Mouse (Mus musculus) gastrocnemius, postnatal 36 days (tissue): ENCODE results near the gene Aloxe3. TPM values are rescaled to one million over a fixed set of nuclear protein-coding genes. Genes with fewer than 3 reads are reported as not detected.
A peak's percentile ranks its signal among the peaks of the same experiment; 100 is the strongest.

Source experiments
- DNase-seq, 2 experiments: peaks; one replicate each; pipeline ENCODE4 v3.0.0; 2022
- intact Hi-C: fragments of 180-260 bp; cut with DNase I; formaldehyde crosslinking; loops from one replicate; pipeline ENCODE4 v1.15.1; 2025
- total RNA-seq, 2 experiments: library from RNA; stranded (reverse); gene quantifications; 2 replicates each; pipeline ENCODE4 v1.2.3; 2021

Aloxe3 gene
- total RNA-seq, 2 experiments from 2014 or later = not detected

GRCm38 (mm10) chr11:69151004-69151403 lies 25.3 kb downstream of the Aloxe3 start:
- no peak for DNase-seq
- intact Hi-C loops = no loop called here

GRCm38 (mm10) chr11:69153831-69154230 lies 28.1 kb downstream of the Aloxe3 start:
- intact Hi-C loops = no loop called here
- no peak for DNase-seq

GRCm38 (mm10) chr11:69155351-69155750 lies 29.7 kb downstream of the Aloxe3 start:
- intact Hi-C loops = no loop called here

GRCm38 (mm10) chr11:69156800-69157199 lies 31.1 kb downstream of the Aloxe3 start, which contains the start of gene Alox12b:
TSS of gene Alox12b (plus strand) at chr11:69156989.
- DNase-seq = no peak
- intact Hi-C loops = no loop called here

More at GRCm38 (mm10) chr11:69155351-69155750, 29.7 kb downstream of the Aloxe3 start:
- no peak for DNase-seq

- no peak for DNase-seq
- intact Hi-C loops = no loop called here
Observed at GRCm38 (mm10) chr11:69169313-69169712, 43.6 kb downstream of the Aloxe3 start.

GRCm38 (mm10) chr11:69171626-69172025 lies 45.9 kb downstream of the Aloxe3 start:
- peak; percentile 83 to 88 for DNase-seq
- intact Hi-C loops = no loop called here

GRCm38 (mm10) chr11:69172606-69173005 lies 46.9 kb downstream of the Aloxe3 start:
- DNase-seq = no peak
- intact Hi-C loops = no loop called here

GRCm38 (mm10) chr11:69174722-69175121 lies 49.0 kb downstream of the Aloxe3 start:
- no peak for DNase-seq
- intact Hi-C loops = no loop called here

GRCm38 (mm10) chr11:69178525-69178924 lies 52.8 kb downstream of the Aloxe3 start:
- no peak for DNase-seq
- intact Hi-C loops = no loop called here

- DNase-seq = no peak
- intact Hi-C loops = no loop called here
Observed at GRCm38 (mm10) chr11:69179512-69179911, 53.8 kb downstream of the Aloxe3 start.

GRCm38 (mm10) chr11:69180120-69180519 lies 54.4 kb downstream of the Aloxe3 start:
- no peak for DNase-seq
- intact Hi-C loops = no loop called here

- intact Hi-C loops = no loop called here
- DNase-seq = peak in 1 of 2 experiments; percentile 9
Observed at GRCm38 (mm10) chr11:69185031-69185430, 59.3 kb downstream of the Aloxe3 start.

GRCm38 (mm10) chr11:69185936-69186335 lies 60.2 kb downstream of the Aloxe3 start:
- peak in 1 of 2 experiments; percentile 10 for DNase-seq
- intact Hi-C loops = no loop called here

GRCm38 (mm10) chr11:69192840-69193239 lies 67.1 kb downstream of the Aloxe3 start:
- no peak for DNase-seq
- intact Hi-C loops = loop anchor here (1.0 to 5.0 kb wide), 2 partner anchors 52 to 194 kb away; no protein-coding TSS in a partner anchor

GRCm38 (mm10) chr11:69196766-69197165 lies 71.1 kb downstream of the Aloxe3 start:
- DNase-seq = no peak
- intact Hi-C loops = no loop called here

- DNase-seq = no peak
- intact Hi-C loops = no loop called here
Observed at GRCm38 (mm10) chr11:69197194-69197593, 71.5 kb downstream of the Aloxe3 start.

- DNase-seq = no peak
- intact Hi-C loops = no loop called here
Observed at GRCm38 (mm10) chr11:69197743-69198142, 72.0 kb downstream of the Aloxe3 start, which contains the start of gene Alox8. TSS of gene Alox8 (minus strand) at chr11:69197843.

Other genes starting within 250 kb of the Aloxe3 start
- gene Rnf222, start 237.3 kb upstream of the Aloxe3 start, total RNA-seq = not detected
- 100 to 1,000 TPM; 536 to 627 TPM for gene Rpl26, start 224.3 kb upstream of the Aloxe3 start, total RNA-seq
- not detected for gene Odf4, start 198.8 kb upstream of the Aloxe3 start, total RNA-seq
- 1 to 10 TPM; 6.9 to 7.8 TPM for gene Arhgef15, start 168.4 kb upstream of the Aloxe3 start, total RNA-seq
- gene Slc25a35, start 157.8 kb upstream of the Aloxe3 start, total RNA-seq = 1 to 10 TPM; 3.4 to 3.5 TPM
- 10 to 100 TPM; 58.7 to 65.4 TPM for gene Rangrf, start 150.7 kb upstream of the Aloxe3 start, total RNA-seq
- gene Pfas, start 117.4 kb upstream of the Aloxe3 start, total RNA-seq = 1 to 10 TPM; 5.1 to 6.6 TPM
- gene Ctc1, start 110.0 kb upstream of the Aloxe3 start, total RNA-seq = 10 to 100 TPM in 1 of 2 experiments, 1 to 10 TPM in 1; 9.6 to 10.9 TPM
- gene Aurkb, start 80.2 kb upstream of the Aloxe3 start, total RNA-seq = 1 to 10 TPM in 1 of 2 experiments, under 1 TPM in 1; 0.51 to 1.1 TPM
- gene Borcs6, start 66.2 kb upstream of the Aloxe3 start, total RNA-seq = 10 to 100 TPM; 17.4 to 18.8 TPM
- 1 to 10 TPM; 3.4 TPM for gene Tmem107, start 55.1 kb upstream of the Aloxe3 start, total RNA-seq
- 10 to 100 TPM; 26.7 to 38.1 TPM for gene Vamp2, start 37.4 kb upstream of the Aloxe3 start, total RNA-seq
- 10 to 100 TPM; 60.9 to 89.0 TPM for gene Per1, start 30.7 kb upstream of the Aloxe3 start, total RNA-seq
- not detected for gene Hes7, start 5.5 kb upstream of the Aloxe3 start, total RNA-seq
- not detected for gene 9130213A22Rik, start 3.3 kb upstream of the Aloxe3 start, total RNA-seq
- not detected for gene Alox12b, start 31.1 kb downstream of the Aloxe3 start, total RNA-seq
- gene Alox8, start 71.9 kb downstream of the Aloxe3 start, total RNA-seq = not detected
- not detected for gene Gucy2e, start 111.1 kb downstream of the Aloxe3 start, total RNA-seq
- 1 to 10 TPM; 1.4 TPM for gene Cntrob, start 197.9 kb downstream of the Aloxe3 start, total RNA-seq
- 10 to 100 TPM; 40.1 to 41.8 TPM for gene Trappc1, start 198.1 kb downstream of the Aloxe3 start, total RNA-seq
- under 1 TPM in 1 of 2 experiments, not detected in 1; 0.10 TPM for gene Kcnab3, start 200.4 kb downstream of the Aloxe3 start, total RNA-seq
- gene Rnf227, start 214.6 kb downstream of the Aloxe3 start, total RNA-seq = under 1 TPM; 0.12 to 0.26 TPM
- gene Chd3, start 243.5 kb downstream of the Aloxe3 start, total RNA-seq = 10 to 100 TPM in 1 of 2 experiments, 1 to 10 TPM in 1; 7.6 to 11.2 TPM